Mouse (Mus musculus): ENCODE data around the gene Vars. TPM values are rescaled to one million over a fixed set of nuclear protein-coding genes. Genes with fewer than 3 reads are reported as not detected.

Gene Vars
- total RNA-seq, 2 experiments from 2014 or later: 31.4 to 40.7 TPM

Other genes starting within 250 kb of the Vars start
- under 1 TPM; 0.31 to 0.36 TPM for gene Cyp21a1, start 196.4 kb upstream of the Vars start, total RNA-seq (2021)
- gene Stk19, start 164.0 kb upstream of the Vars start, total RNA-seq (2021): 1 to 10 TPM; 8.9 to 9.0 TPM
- gene Dxo, start 164.0 kb upstream of the Vars start, total RNA-seq (2021): 10 to 100 TPM; 12.3 to 15.3 TPM
- 10 to 100 TPM; 19.6 to 22.2 TPM for gene Skiv2l, start 150.8 kb upstream of the Vars start, total RNA-seq (2021)
- gene Nelfe, start 150.6 kb upstream of the Vars start, total RNA-seq (2021): 10 to 100 TPM; 13.7 to 17.3 TPM
- 1 to 10 TPM; 1.9 to 4.1 TPM for gene Cfb, start 138.5 kb upstream of the Vars start, total RNA-seq (2021)
- 1 to 10 TPM; 4.6 to 7.3 TPM for gene Zbtb12, start 121.5 kb upstream of the Vars start, total RNA-seq (2021)
- not detected for gene Gm20547, start 118.9 kb upstream of the Vars start, total RNA-seq (2021)
- 1 to 10 TPM; 4.3 to 5.6 TPM for gene C2, start 102.7 kb upstream of the Vars start, total RNA-seq (2021)
- gene Ehmt2, start 102.5 kb upstream of the Vars start, total RNA-seq (2021): 10 to 100 TPM; 40.9 to 53.7 TPM
- gene Slc44a4, start 86.5 kb upstream of the Vars start, total RNA-seq (2021): not detected
- gene Neu1, start 69.7 kb upstream of the Vars start, total RNA-seq (2021): 1 to 10 TPM; 8.3 to 8.9 TPM
- gene Hspa1b, start 41.7 kb upstream of the Vars start, total RNA-seq (2021): 1 to 10 TPM; 2.2 to 4.3 TPM
- not detected for gene Gm20481, start 31.1 kb upstream of the Vars start, total RNA-seq (2021)
- 1 to 10 TPM; 3.8 to 6.4 TPM for gene Hspa1a, start 28.8 kb upstream of the Vars start, total RNA-seq (2021)
- gene Hspa1l, start 28.3 kb upstream of the Vars start, total RNA-seq (2021): 1 to 10 TPM; 6.2 to 9.9 TPM
- 10 to 100 TPM; 24.7 to 28.2 TPM for gene Lsm2, start 19.1 kb upstream of the Vars start, total RNA-seq (2021)
- gene Vwa7, start 15.6 kb downstream of the Vars start, total RNA-seq (2021): 1 to 10 TPM; 2.0 to 2.5 TPM
- gene Sapcd1, start 27.0 kb downstream of the Vars start, total RNA-seq (2021): 1 to 10 TPM; 2.8 to 3.1 TPM
- 1 to 10 TPM; 1.5 to 3.5 TPM for gene Msh5, start 45.8 kb downstream of the Vars start, total RNA-seq (2021)
- gene Clic1, start 49.0 kb downstream of the Vars start, total RNA-seq (2021): 10 to 100 TPM; 39.2 to 50.5 TPM
- gene Ddah2, start 58.0 kb downstream of the Vars start, total RNA-seq (2021): 10 to 100 TPM; 45.3 to 51.9 TPM
- gene Ly6g6c, start 64.4 kb downstream of the Vars start, total RNA-seq (2021): not detected
- under 1 TPM in 1 of 2 experiments, not detected in 1; 0.20 TPM for gene Mpig6b, start 65.2 kb downstream of the Vars start, total RNA-seq (2021)
- gene Ly6g6e, start 75.9 kb downstream of the Vars start, total RNA-seq (2021): not detected
- gene Ly6g6d, start 77.1 kb downstream of the Vars start, total RNA-seq (2021): under 1 TPM in 1 of 2 experiments, not detected in 1; 0.97 TPM
- gene Ly6g6f, start 84.6 kb downstream of the Vars start, total RNA-seq (2021): under 1 TPM in 1 of 2 experiments, not detected in 1; 0.23 TPM
- 10 to 100 TPM; 59.1 to 65.0 TPM for gene Abhd16a, start 88.3 kb downstream of the Vars start, total RNA-seq (2021)
- not detected for gene Ly6g5c, start 107.3 kb downstream of the Vars start, total RNA-seq (2021)
- gene Ly6g5b, start 114.4 kb downstream of the Vars start, total RNA-seq (2021): under 1 TPM in 1 of 2 experiments, not detected in 1; 0.34 TPM
- gene Gpank1, start 120.5 kb downstream of the Vars start, total RNA-seq (2021): 1 to 10 TPM; 4.9 to 6.3 TPM
- gene Csnk2b, start 121.1 kb downstream of the Vars start, total RNA-seq (2021): 100 to 1,000 TPM; 165 to 166 TPM
- 10 to 100 TPM; 11.8 to 18.8 TPM for gene D17H6S53E, start 125.4 kb downstream of the Vars start, total RNA-seq (2021)
- not detected for gene Apom, start 131.1 kb downstream of the Vars start, total RNA-seq (2021)
- 100 to 1,000 TPM; 217 to 220 TPM for gene Bag6, start 134.2 kb downstream of the Vars start, total RNA-seq (2021)
- gene Prrc2a, start 163.9 kb downstream of the Vars start, total RNA-seq (2021): 100 to 1,000 TPM; 128 to 149 TPM
- gene Aif1, start 175.1 kb downstream of the Vars start, total RNA-seq (2021): 1 to 10 TPM; 2.4 to 2.6 TPM
- gene Lst1, start 187.5 kb downstream of the Vars start, total RNA-seq (2021): 1 to 10 TPM; 4.6 to 5.3 TPM
- gene Ltb, start 193.5 kb downstream of the Vars start, total RNA-seq (2021): under 1 TPM; 0.68 to 0.75 TPM
- under 1 TPM; 0.23 to 0.99 TPM for gene Tnf, start 201.0 kb downstream of the Vars start, total RNA-seq (2021)
- under 1 TPM in 1 of 2 experiments, not detected in 1; 0.16 TPM for gene Lta, start 204.4 kb downstream of the Vars start, total RNA-seq (2021)
- gene Gm16181, start 219.8 kb downstream of the Vars start, total RNA-seq (2021): not detected
- gene Atp6v1g2, start 232.7 kb downstream of the Vars start, total RNA-seq (2021): 1 to 10 TPM; 2.1 to 3.3 TPM
- 10 to 100 TPM in 1 of 2 experiments, 1 to 10 TPM in 1; 9.9 to 11.1 TPM for gene Nfkbil1, start 234.8 kb downstream of the Vars start, total RNA-seq (2021)
- 100 to 1,000 TPM; 147 to 169 TPM for gene Ddx39b, start 240.8 kb downstream of the Vars start, total RNA-seq (2021)